Mouse (Mus musculus): ENCODE measurements around the gene Fam3c. TPM values are rescaled to one million over a fixed set of nuclear protein-coding genes. Genes with fewer than 3 reads are reported as not detected.

The Fam3c gene
- polyA plus RNA-seq, 1 experiment from 2014 or later: 35.1 TPM

GRCm38 (mm10) chr6:22348975-22349374, 7.1 kb downstream of the Fam3c start:
- no peak overlapping the region for H3K4me2 ChIP-seq (ENCODE audit: low read depth, low read length, severe bottlenecking)
- H3K27ac ChIP-seq (ENCODE audit: low read depth, low read length): no peak overlapping the region
- 0 out of 2 replicates have a peak, but pooled peaks cover 3% of the 10 kb centered on the region for H3K4me1 ChIP-seq (replicated peaks; ENCODE audit: control insufficient read depth, insufficient read depth, low read length)
- ATAC-seq (replicated peaks; ENCODE audit: low FRiP score) (no peak), DNase-seq (ENCODE audit: low spot score) (no peak)
- no peak overlapping the region for H3K9ac ChIP-seq (ENCODE audit: low read length)
- H3K4me3 ChIP-seq (ENCODE audit: low read depth, low read length): no peak overlapping the region
- H3K36me3 ChIP-seq (ENCODE audit: control insufficient read depth, insufficient read depth, low read length): no peaks in the 10 kb centered on the region
- 94% methylated on average over 3 of the region's 3 CpGs for WGBS
- no peaks in the 10 kb centered on the region for H3K9me3 ChIP-seq (ENCODE audit: control insufficient read depth, low read length)
- no peaks in the 10 kb centered on the region for H3K27me3 ChIP-seq (ENCODE audit: control insufficient read depth, insufficient read depth, low read length)

- WGBS: 93% methylated on average over 4 of the region's 4 CpGs
These were observed 7.9 kb downstream of the Fam3c start for GRCm38 (mm10) chr6:22348130-22348529.

GRCm38 (mm10) chr6:22347132-22347902, 8.7 kb downstream of the Fam3c start:
- DNase-seq (ENCODE audit: low spot score) (no peak), ATAC-seq (replicated peaks; ENCODE audit: low FRiP score) (no peak)
- H3K9me3 ChIP-seq (ENCODE audit: control insufficient read depth, low read length): no peaks in the 10 kb centered on the region
- 82% methylated on average over 8 of the region's 8 CpGs for WGBS
- H3K36me3 ChIP-seq (ENCODE audit: control insufficient read depth, insufficient read depth, low read length): no peaks in the 10 kb centered on the region
- no peak overlapping the region for H3K9ac ChIP-seq (ENCODE audit: low read length)
- H3K4me3 ChIP-seq (ENCODE audit: low read depth, low read length): no peak overlapping the region
- H3K27me3 ChIP-seq (ENCODE audit: control insufficient read depth, insufficient read depth, low read length): no peaks in the 10 kb centered on the region
- no peak overlapping the region for H3K27ac ChIP-seq (ENCODE audit: low read depth, low read length)
- H3K4me1 ChIP-seq (replicated peaks; ENCODE audit: control insufficient read depth, insufficient read depth, low read length): 0 out of 2 replicates have a peak, but pooled peaks cover 3% of the 10 kb centered on the region
- no peak overlapping the region for H3K4me2 ChIP-seq (ENCODE audit: low read depth, low read length, severe bottlenecking)

More at GRCm38 (mm10) chr6:22348130-22348529, 7.9 kb downstream of the Fam3c start:
- DNase-seq (ENCODE audit: low spot score): no peak
- Histone ChIP-seq H3K27me3 (ENCODE audit: control insufficient read depth, insufficient read depth, low read length) (no peaks in the 10 kb centered on the region), H3K4me1 (replicated peaks; ENCODE audit: control insufficient read depth, insufficient read depth, low read length) (0 out of 2 replicates have a peak, but pooled peaks cover 3% of the 10 kb centered on the region), H3K4me3 (ENCODE audit: low read depth, low read length) (no peak overlapping the region), H3K27ac (ENCODE audit: low read depth, low read length) (no peak overlapping the region), H3K36me3 (ENCODE audit: control insufficient read depth, insufficient read depth, low read length) (no peaks in the 10 kb centered on the region), H3K4me2 (ENCODE audit: low read depth, low read length, severe bottlenecking) (no peak overlapping the region), H3K9me3 (ENCODE audit: control insufficient read depth, low read length) (no peaks in the 10 kb centered on the region), H3K9ac (ENCODE audit: low read length) (no peak overlapping the region)
- no peak for ATAC-seq (replicated peaks; ENCODE audit: low FRiP score)

GRCm38 (mm10) chr6:22344443-22344842, 11.6 kb downstream of the Fam3c start:
- Histone ChIP-seq H3K27ac (ENCODE audit: low read depth, low read length) (no peak overlapping the region), H3K9ac (ENCODE audit: low read length) (no peak overlapping the region), H3K4me3 (ENCODE audit: low read depth, low read length) (no peak overlapping the region), H3K4me2 (ENCODE audit: low read depth, low read length, severe bottlenecking) (no peak overlapping the region), H3K9me3 (ENCODE audit: control insufficient read depth, low read length) (no peaks in the 10 kb centered on the region), H3K27me3 (ENCODE audit: control insufficient read depth, insufficient read depth, low read length) (no peaks in the 10 kb centered on the region), H3K36me3 (ENCODE audit: control insufficient read depth, insufficient read depth, low read length) (no peaks in the 10 kb centered on the region), H3K4me1 (replicated peaks; ENCODE audit: control insufficient read depth, insufficient read depth, low read length) (0 out of 2 replicates have a peak, but pooled peaks cover 3% of the 10 kb centered on the region)
- ATAC-seq (replicated peaks; ENCODE audit: low FRiP score) (no peak), DNase-seq (ENCODE audit: low spot score) (no peak)
- 63% methylated on average over 6 of the region's 6 CpGs for WGBS

DNA sequence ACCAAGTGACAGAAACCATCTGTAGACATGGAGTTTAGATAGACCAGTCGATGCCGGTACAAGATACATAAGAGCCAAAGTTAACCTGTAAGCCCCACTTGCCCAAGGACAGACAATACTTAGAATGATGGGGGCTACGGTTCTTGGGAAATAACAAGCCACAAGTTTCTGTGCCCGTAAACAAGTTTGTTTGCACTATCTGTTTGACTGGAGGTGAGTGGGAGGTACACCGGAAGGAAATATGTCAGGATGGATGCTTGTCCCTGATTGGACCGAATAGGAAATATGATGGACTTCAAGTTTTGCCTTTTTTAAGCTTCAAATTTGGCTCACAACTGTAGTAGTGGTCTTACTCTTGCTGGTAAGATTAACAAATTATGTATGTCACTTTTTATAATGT, 12.3 kb downstream of the Fam3c start:
- 0 out of 2 replicates have a peak, but pooled peaks cover 3% of the 10 kb centered on the region for H3K4me1 ChIP-seq (replicated peaks; ENCODE audit: control insufficient read depth, insufficient read depth, low read length)
- H3K9me3 ChIP-seq (ENCODE audit: control insufficient read depth, low read length): no peaks in the 10 kb centered on the region
- no peak overlapping the region for H3K4me3 ChIP-seq (ENCODE audit: low read depth, low read length)
- WGBS: 93% methylated on average over 6 of the region's 6 CpGs
- H3K9ac ChIP-seq (ENCODE audit: low read length): no peak overlapping the region
- H3K27me3 ChIP-seq (ENCODE audit: control insufficient read depth, insufficient read depth, low read length): no peaks in the 10 kb centered on the region
- no peak for DNase-seq (ENCODE audit: low spot score)
- no peak overlapping the region for H3K4me2 ChIP-seq (ENCODE audit: low read depth, low read length, severe bottlenecking)
- no peak for ATAC-seq (replicated peaks; ENCODE audit: low FRiP score)
- no peak overlapping the region for H3K27ac ChIP-seq (ENCODE audit: low read depth, low read length)
- no peaks in the 10 kb centered on the region for H3K36me3 ChIP-seq (ENCODE audit: control insufficient read depth, insufficient read depth, low read length)

DNA sequence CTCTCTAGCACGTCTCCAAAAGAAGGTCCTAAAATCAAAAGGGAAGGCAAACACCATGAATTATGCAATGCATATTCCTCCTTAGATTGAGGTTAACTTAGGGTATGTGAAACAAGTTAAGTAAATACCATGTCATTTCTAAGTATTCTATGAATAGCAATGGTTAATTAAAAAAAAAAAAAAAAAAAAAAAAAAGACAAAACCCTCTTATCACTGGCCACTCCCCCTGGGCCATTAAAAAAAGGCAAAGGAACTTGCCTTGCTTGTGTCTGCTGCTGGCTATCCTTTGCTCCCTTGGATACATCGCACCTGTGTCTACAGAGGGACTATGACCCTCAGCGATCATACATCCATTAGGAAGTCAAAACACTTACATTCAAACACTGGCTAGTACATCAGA, 12.8 kb downstream of the Fam3c start:
- no peaks in the 10 kb centered on the region for H3K9me3 ChIP-seq (ENCODE audit: control insufficient read depth, low read length)
- 0 out of 2 replicates have a peak, but pooled peaks cover 3% of the 10 kb centered on the region for H3K4me1 ChIP-seq (replicated peaks; ENCODE audit: control insufficient read depth, insufficient read depth, low read length)
- ATAC-seq (replicated peaks; ENCODE audit: low FRiP score): no peak
- no peaks in the 10 kb centered on the region for H3K36me3 ChIP-seq (ENCODE audit: control insufficient read depth, insufficient read depth, low read length)
- no peak overlapping the region for H3K4me3 ChIP-seq (ENCODE audit: low read depth, low read length)
- no peak overlapping the region for H3K4me2 ChIP-seq (ENCODE audit: low read depth, low read length, severe bottlenecking)
- no peak for DNase-seq (ENCODE audit: low spot score)
- 91% methylated on average over 3 of the region's 3 CpGs for WGBS
- no peak overlapping the region for H3K9ac ChIP-seq (ENCODE audit: low read length)
- no peaks in the 10 kb centered on the region for H3K27me3 ChIP-seq (ENCODE audit: control insufficient read depth, insufficient read depth, low read length)
- H3K27ac ChIP-seq (ENCODE audit: low read depth, low read length): no peak overlapping the region

GRCm38 (mm10) chr6:22340779-22341178, 15.3 kb downstream of the Fam3c start:
- no peak for DNase-seq (ENCODE audit: low spot score)
- Histone ChIP-seq H3K4me3 (ENCODE audit: low read depth, low read length) (no peak overlapping the region), H3K36me3 (ENCODE audit: control insufficient read depth, insufficient read depth, low read length) (no peaks in the 10 kb centered on the region), H3K27me3 (ENCODE audit: control insufficient read depth, insufficient read depth, low read length) (no peaks in the 10 kb centered on the region), H3K27ac (ENCODE audit: low read depth, low read length) (no peak overlapping the region), H3K4me1 (replicated peaks; ENCODE audit: control insufficient read depth, insufficient read depth, low read length) (no peaks in the 10 kb centered on the region), H3K9ac (ENCODE audit: low read length) (no peak overlapping the region), H3K4me2 (ENCODE audit: low read depth, low read length, severe bottlenecking) (no peak overlapping the region), H3K9me3 (ENCODE audit: control insufficient read depth, low read length) (no peaks in the 10 kb centered on the region)
- no peak for ATAC-seq (replicated peaks; ENCODE audit: low FRiP score)
- WGBS: 96% methylated on average over 14 of the region's 14 CpGs

DNA sequence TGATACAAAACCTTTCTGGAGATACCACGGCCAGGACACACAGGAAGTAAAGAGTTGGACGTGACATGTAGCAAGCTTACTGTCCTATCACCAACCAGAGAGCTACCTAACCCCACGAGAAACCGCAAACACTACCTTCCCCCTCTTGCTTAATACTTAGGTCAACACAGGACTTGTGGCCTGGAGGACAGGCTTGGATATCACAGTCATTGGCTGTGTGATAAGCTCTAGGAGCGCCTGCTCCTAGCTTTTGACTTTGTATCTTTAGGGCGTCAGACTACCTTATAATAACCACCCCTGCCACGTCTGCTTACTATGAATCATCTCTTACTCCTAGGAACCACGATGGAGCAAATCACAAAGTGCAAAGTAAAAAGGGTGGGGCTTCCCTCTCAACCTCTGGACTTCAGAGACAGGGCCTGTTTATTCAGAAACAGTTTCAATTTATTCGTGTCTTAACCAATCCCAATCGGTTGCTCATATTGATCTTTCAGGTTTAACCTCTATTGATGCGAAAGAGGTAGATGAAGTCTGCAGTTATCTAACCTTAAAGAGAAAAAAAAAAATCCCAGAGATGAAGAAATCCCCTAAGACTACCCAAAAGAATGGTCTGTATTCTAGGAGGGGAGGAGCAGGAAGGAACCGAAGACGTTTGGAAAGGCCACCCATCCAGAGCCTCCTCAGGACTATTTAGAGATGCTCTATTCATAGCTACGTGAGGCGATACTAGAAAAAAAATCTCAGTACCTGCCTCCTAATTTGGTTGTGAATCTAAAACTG, 16.1 kb downstream of the Fam3c start:
- Histone ChIP-seq H3K4me3 (ENCODE audit: low read depth, low read length) (no peak overlapping the region), H3K9ac (ENCODE audit: low read length) (no peak overlapping the region), H3K27me3 (ENCODE audit: control insufficient read depth, insufficient read depth, low read length) (no peaks in the 10 kb centered on the region), H3K4me1 (replicated peaks; ENCODE audit: control insufficient read depth, insufficient read depth, low read length) (no peaks in the 10 kb centered on the region), H3K4me2 (ENCODE audit: low read depth, low read length, severe bottlenecking) (no peak overlapping the region), H3K36me3 (ENCODE audit: control insufficient read depth, insufficient read depth, low read length) (no peaks in the 10 kb centered on the region), H3K9me3 (ENCODE audit: control insufficient read depth, low read length) (no peaks in the 10 kb centered on the region), H3K27ac (ENCODE audit: low read depth, low read length) (no peak overlapping the region)
- 93% methylated on average over 15 of the region's 15 CpGs for WGBS
- ATAC-seq (replicated peaks; ENCODE audit: low FRiP score) (no peak), DNase-seq (ENCODE audit: low spot score) (no peak)
